Mouse (Mus musculus): Measurements from ENCODE around the gene Vezf1.

- TF ChIP-seq CTCF (IDR thresholded peaks at IDR 0.05; ENCODE audit: extremely low read depth, insufficient read depth, low read length) (no peak), POLR2A (IDR thresholded peaks at IDR 0.05; ENCODE audit: extremely low read depth, insufficient read depth, low read length) (no peak)
Observed at GRCm38 (mm10) chr11:88117356-88118090, 49.4 kb downstream of the Vezf1 start.
